26 mouse cellular contexts compared by ENCODE assay signal in genomic region chr6:35897990-35898389, GRCm38 (mm10).
DNase-seq lines count a peak whose midpoint lies in the region; ATAC-seq and TF ChIP-seq lines count a peak whose summit lies in the region.
"Had no signal": no experiment of that assay in that cellular context is flagged by ENCODE, and none has a peak within 500 bp of the region (broad histone marks: within the 10 kb centered on the region; RNA-seq: fewer than 3 reads in every experiment).

No protein-coding gene starts in this region.

- H3K27ac ChIP-seq in intestine, embryonic 15.5 days: no peak overlapping the region
- H3K27ac ChIP-seq in intestine, postnatal 0 days (ENCODE audit: low read depth, low read length): no peak overlapping the region
- H3K27ac ChIP-seq in embryonic facial prominence, embryonic 14.5 days (replicated peaks; ENCODE audit: low read depth, low read length): no peak overlapping the region
- H3K27ac ChIP-seq in stomach, embryonic 15.5 days: peak overlapping the region; percentile 35; the same call in 1 of the 2 replicates
- no peak overlapping the region for H3K27ac ChIP-seq in thymus, adult 2 months (ENCODE audit: control insufficient read depth, insufficient read depth, low read length)
- H3K27ac ChIP-seq: embryonic facial prominence, embryonic 13.5 days; forebrain, embryonic 13.5 days; heart, embryonic 10.5 days; heart, embryonic 15.5 days; hindbrain, embryonic 13.5 days; hindbrain, postnatal 0 days had no signal

- H3K9me3 ChIP-seq in intestine, embryonic 15.5 days: no peaks in the 10 kb centered on the region
- H3K9me3 ChIP-seq in intestine, postnatal 0 days (ENCODE audit: control insufficient read depth): no peaks in the 10 kb centered on the region
- no peaks in the 10 kb centered on the region for H3K9me3 ChIP-seq in embryonic facial prominence, embryonic 14.5 days (ENCODE audit: control insufficient read depth, low read length)
- H3K9me3 ChIP-seq in stomach, embryonic 15.5 days: no peaks in the 10 kb centered on the region
- H3K9me3 ChIP-seq: embryonic facial prominence, embryonic 13.5 days; forebrain, embryonic 13.5 days; G1E; heart, embryonic 10.5 days; heart, embryonic 15.5 days; hindbrain, embryonic 13.5 days had no signal

- H3K36me3 ChIP-seq in intestine, embryonic 15.5 days: no peaks in the 10 kb centered on the region
- no peaks in the 10 kb centered on the region for H3K36me3 ChIP-seq in intestine, postnatal 0 days (ENCODE audit: control insufficient read depth, insufficient read depth)
- H3K36me3 ChIP-seq in embryonic facial prominence, embryonic 14.5 days (ENCODE audit: control insufficient read depth, insufficient read depth, low read length): no peaks in the 10 kb centered on the region
- no peaks in the 10 kb centered on the region for H3K36me3 ChIP-seq in stomach, embryonic 15.5 days
- H3K36me3 ChIP-seq in thymus, adult 2 months (ENCODE audit: control insufficient read depth, insufficient read depth, low read length): no peaks in the 10 kb centered on the region
- H3K36me3 ChIP-seq: embryonic facial prominence, embryonic 13.5 days; G1E; heart, embryonic 10.5 days; heart, embryonic 15.5 days; hindbrain, embryonic 13.5 days had no signal

- H3K4me1 ChIP-seq in intestine, embryonic 15.5 days (replicated peaks): no peaks in the 10 kb centered on the region
- H3K4me1 ChIP-seq in intestine, postnatal 0 days (replicated peaks; ENCODE audit: control insufficient read depth, insufficient read depth, low read length): no peaks in the 10 kb centered on the region
- H3K4me1 ChIP-seq in embryonic facial prominence, embryonic 14.5 days (ENCODE audit: control insufficient read depth, insufficient read depth, low read length): no peaks in the 10 kb centered on the region
- H3K4me1 ChIP-seq in stomach, embryonic 15.5 days: peaks cover 3% of the 10 kb centered on the region; the same call in 1 of the 2 replicates
- H3K4me1 ChIP-seq in thymus, adult 2 months (replicated peaks; ENCODE audit: control insufficient read depth, insufficient read depth, low read length): no peaks in the 10 kb centered on the region
- H3K4me1 ChIP-seq: embryonic facial prominence, embryonic 13.5 days; forebrain, embryonic 13.5 days; heart, embryonic 10.5 days; heart, embryonic 15.5 days; hindbrain, embryonic 13.5 days had no signal

- WGBS in intestine, embryonic 15.5 days: 17% methylated on average over 2 of the region's 2 CpGs
- 42% methylated on average over 2 of the region's 2 CpGs for WGBS in intestine, postnatal 0 days
- WGBS in embryonic facial prominence, embryonic 14.5 days: 16% methylated on average over 2 of the region's 2 CpGs
- 16% methylated on average over 2 of the region's 2 CpGs for WGBS in stomach, embryonic 15.5 days
- WGBS in thymus, adult 2 months: 72% methylated on average over 2 of the region's 2 CpGs

- TF ChIP-seq CTCF in intestine, postnatal 0 days (IDR thresholded peaks at IDR 0.05; ENCODE audit: low read depth): no peak
- TF ChIP-seq CTCF in thymus, adult 2 months (IDR thresholded peaks at IDR 0.05; ENCODE audit: borderline replicate concordance, control insufficient read depth, extremely low read depth, insufficient read depth, low read length, poor library complexity): no peak

- ATAC-seq in intestine, embryonic 15.5 days: peak; percentile 62
- ATAC-seq in intestine, postnatal 0 days: no peak
- ATAC-seq in embryonic facial prominence, embryonic 14.5 days (ENCODE audit: low read depth): no peak
- ATAC-seq in stomach, embryonic 15.5 days (ENCODE audit: insufficient read depth, low FRiP score, low read depth): peak; percentile 72; the same call in 1 of the 2 replicates
- ATAC-seq: activated CD4-positive, CD25-positive, alpha-beta regulatory T cell, adult 4 months; CD4-positive, CD25-positive, alpha-beta regulatory T cell, adult 4 months; forebrain, embryonic 13.5 days; hindbrain, postnatal 0 days; Patski had no signal

- H3K27me3 ChIP-seq in intestine, embryonic 15.5 days (replicated peaks): no peaks in the 10 kb centered on the region
- no peaks in the 10 kb centered on the region for H3K27me3 ChIP-seq in intestine, postnatal 0 days (replicated peaks; ENCODE audit: control insufficient read depth, insufficient read depth, low read length)
- no peaks in the 10 kb centered on the region for H3K27me3 ChIP-seq in embryonic facial prominence, embryonic 14.5 days (replicated peaks; ENCODE audit: control insufficient read depth, insufficient read depth, low read length)
- no peaks in the 10 kb centered on the region for H3K27me3 ChIP-seq in stomach, embryonic 15.5 days (replicated peaks)
- H3K27me3 ChIP-seq in thymus, adult 2 months (ENCODE audit: control insufficient read depth, insufficient read depth, low read length): no peaks in the 10 kb centered on the region
- H3K27me3 ChIP-seq: embryonic facial prominence, embryonic 13.5 days; forebrain, embryonic 13.5 days; heart, embryonic 15.5 days; hindbrain, embryonic 13.5 days; Patski had no signal

- no peak for TF ChIP-seq POLR2A in thymus, adult 2 months (IDR thresholded peaks at IDR 0.05; ENCODE audit: control insufficient read depth, extremely low read depth, insufficient read depth, low read length, poor library complexity)

- H3K4me2 ChIP-seq in intestine, embryonic 15.5 days (replicated peaks): no peak overlapping the region
- no peak overlapping the region for H3K4me2 ChIP-seq in intestine, postnatal 0 days (replicated peaks; ENCODE audit: low read depth)
- no peak overlapping the region for H3K4me2 ChIP-seq in embryonic facial prominence, embryonic 14.5 days (ENCODE audit: low read depth, low read length)
- H3K4me2 ChIP-seq in stomach, embryonic 15.5 days: no peak overlapping the region
- H3K4me2 ChIP-seq: embryonic facial prominence, embryonic 13.5 days; forebrain, embryonic 13.5 days; heart, embryonic 15.5 days; hindbrain, embryonic 13.5 days had no signal

- peak; percentile 7 for DNase-seq in embryo, embryonic 10.5 days (ENCODE audit: low spot score)
- no peak for DNase-seq in embryo, embryonic 10 days (ENCODE audit: low spot score)
- DNase-seq in embryonic facial prominence, embryonic 14.5 days (ENCODE audit: low spot score): peak; percentile 31
- no peak for DNase-seq in frontal cortex, adult 2 months (ENCODE audit: extremely low spot score in 1 of 2, low spot score in 1 of 2)
- no peak for DNase-seq in thymus, adult 2 months
- DNase-seq: adrenal gland, postnatal 36 days; B cell, adult 2 months; cerebellum, adult 11 months; cerebellum, adult 8-10 months; cerebellum, postnatal 14 days; gastrocnemius, postnatal 10 days; heart, adult 18-20 months; heart, postnatal 14 days had no signal

- H3K9ac ChIP-seq in intestine, embryonic 15.5 days: no peak overlapping the region
- H3K9ac ChIP-seq in intestine, postnatal 0 days (ENCODE audit: low read depth, low read length): no peak overlapping the region
- H3K9ac ChIP-seq in embryonic facial prominence, embryonic 14.5 days (ENCODE audit: low read depth, low read length): no peak overlapping the region
- H3K9ac ChIP-seq in stomach, embryonic 15.5 days: no peak overlapping the region
- H3K9ac ChIP-seq: embryonic facial prominence, embryonic 13.5 days; forebrain, embryonic 13.5 days; heart, embryonic 15.5 days; hindbrain, embryonic 13.5 days had no signal

- no peak overlapping the region for H3K4me3 ChIP-seq in intestine, embryonic 15.5 days (replicated peaks)
- H3K4me3 ChIP-seq in intestine, postnatal 0 days (ENCODE audit: low read depth, low read length): no peak overlapping the region
- H3K4me3 ChIP-seq in embryonic facial prominence, embryonic 14.5 days (ENCODE audit: low read depth, low read length): no peak overlapping the region
- no peak overlapping the region for H3K4me3 ChIP-seq in stomach, embryonic 15.5 days (replicated peaks)
- no peak overlapping the region for H3K4me3 ChIP-seq in thymus, adult 2 months (ENCODE audit: control insufficient read depth, insufficient read depth, low read length)
- H3K4me3 ChIP-seq: embryonic facial prominence, embryonic 13.5 days; forebrain, embryonic 13.5 days; heart, embryonic 10.5 days; heart, embryonic 15.5 days; hindbrain, embryonic 13.5 days had no signal

Comparison
In these comparisons a context has a peak if more than half of its experiments do, and no peak if none do; other contexts are left out.
1. DNase-seq: peak in embryo, embryonic 10.5 days (single experiment) and embryonic facial prominence, embryonic 14.5 days (single experiment); none in embryo, embryonic 10 days (single experiment), frontal cortex, adult 2 months (0 of 2) and thymus, adult 2 months (single experiment).
2. ATAC-seq: peak in intestine, embryonic 15.5 days (single experiment) and stomach, embryonic 15.5 days (single experiment); none in intestine, postnatal 0 days (single experiment) and embryonic facial prominence, embryonic 14.5 days (single experiment).